In the genomic region with DNA sequence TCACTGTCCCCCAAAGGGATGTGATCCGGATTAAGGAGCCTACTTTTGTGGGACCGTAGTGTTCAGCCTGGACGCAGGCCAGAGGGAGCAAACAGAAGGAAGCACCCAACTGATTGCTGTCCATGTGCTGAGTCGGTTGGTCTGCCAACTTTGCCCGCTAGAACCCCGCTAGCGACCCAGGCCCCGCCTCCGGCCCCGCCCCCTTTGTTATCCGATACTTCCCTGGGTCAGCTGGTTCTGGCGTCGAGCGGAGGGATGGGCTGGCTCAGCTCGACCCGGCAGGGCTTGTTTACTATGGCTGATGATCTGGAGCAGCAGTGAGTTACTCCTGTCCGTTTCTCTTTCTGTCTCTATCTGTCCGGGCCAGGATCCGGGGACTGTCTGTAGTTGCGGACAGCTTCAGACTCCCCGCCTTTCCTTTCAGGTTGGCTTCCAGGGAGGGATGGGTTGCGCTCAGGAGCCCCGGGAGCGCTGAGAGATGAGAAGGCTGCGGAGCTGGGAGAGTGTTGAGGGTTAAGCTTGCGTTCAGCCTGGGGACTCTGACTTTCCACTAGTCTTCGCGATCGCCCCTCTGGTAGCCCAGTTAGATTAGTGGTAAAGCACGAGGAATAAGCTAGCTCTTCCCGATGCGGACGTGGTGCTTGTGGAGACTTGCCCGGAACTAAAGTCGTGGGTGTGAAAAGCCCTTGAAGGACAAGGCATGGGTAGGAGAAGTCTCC, we compare ENCODE assay signal across 8 mouse cellular contexts. TPM values are rescaled to one million over a fixed set of nuclear protein-coding genes. Genes with fewer than 3 reads are reported as not detected.
A peak's percentile ranks its signal among the peaks of the same experiment; 100 is the strongest.
DNase-seq lines count a peak whose midpoint lies in the region; ATAC-seq lines count a peak whose summit lies in the region.

No protein-coding gene starts in this region.

- peak overlapping the region; percentile 73 for H3K27ac ChIP-seq in intestine, embryonic 14.5 days (ENCODE audit: low read depth)

- H3K36me3 ChIP-seq in intestine, embryonic 14.5 days (ENCODE audit: control insufficient read depth, insufficient read depth, low read length), result peaks cover 13% of the 10 kb centered on the region

- DNase-seq in adrenal gland, adult 2 months, result peak; percentile 99
- peak; percentile 90 for DNase-seq in embryo, embryonic 11.5 days (ENCODE audit: low read depth, low spot score)
- DNase-seq in gastrocnemius, postnatal 25 days, result peak; percentile 94
- peak; percentile 98 for DNase-seq in intestine, embryonic 14.5 days (ENCODE audit: low spot score)
- peak; percentile 73 to 96 for DNase-seq in left cerebral cortex, postnatal 10 days (ENCODE audit: extremely low spot score in 1 of 2, low spot score in 2 of 2)
- peak; percentile 87 to 91 for DNase-seq in right cerebral cortex, postnatal 10 days (ENCODE audit: low spot score in 2 of 2)
- DNase-seq in urinary bladder, postnatal 25 days (ENCODE audit: low spot score), result peak; percentile 96

- ATAC-seq in intestine, embryonic 14.5 days (replicated peaks; ENCODE audit: low FRiP score, low TSS enrichment, low read depth), result peak; percentile 94
- peak; percentile 93 for ATAC-seq in megakaryocyte progenitor cell, adult 5-6 weeks (replicated peaks; ENCODE audit: poor library complexity)

- peak overlapping the region; percentile 60 for H3K4me3 ChIP-seq in intestine, embryonic 14.5 days (ENCODE audit: low read depth, low read length)

- intact Hi-C loops in left cerebral cortex, postnatal 10 days (cut with DNase I), result no loop called here

- no peaks in the 10 kb centered on the region for H3K27me3 ChIP-seq in intestine, embryonic 14.5 days (replicated peaks; ENCODE audit: control insufficient read depth, insufficient read depth, low read length)

- H3K9me3 ChIP-seq in intestine, embryonic 14.5 days (ENCODE audit: control insufficient read depth, low read length), result no peaks in the 10 kb centered on the region

- peak overlapping the region; percentile 90 for H3K4me2 ChIP-seq in intestine, embryonic 14.5 days (ENCODE audit: low read length)

- under 1% methylated on average over 35 of the region's 35 CpGs for whole genome bisulfite sequencing in intestine, embryonic 14.5 days

- H3K9ac ChIP-seq in intestine, embryonic 14.5 days (ENCODE audit: low read length), result peak overlapping the region; percentile 65

- peaks cover 21% of the 10 kb centered on the region for H3K4me1 ChIP-seq in intestine, embryonic 14.5 days (replicated peaks; ENCODE audit: control insufficient read depth, insufficient read depth, low read length)

RNA-seq across cellular contexts. Expression of a gene that starts 5.2 kb away (rescaled TPM):
- total RNA-seq in adrenal gland, adult 2 months (2021), result 100 to 1,000 TPM; 490 to 694 TPM
- 397 and 541 TPM in 2 replicates for polyA plus RNA-seq in adrenal gland, adult 2 months (2012; rRNA removed)
- 10 to 100 TPM; 17.6 to 17.9 TPM for total RNA-seq in gastrocnemius, postnatal 25 days (2021)
- polyA plus RNA-seq in intestine, embryonic 14.5 days (2014; fragmentation: Nextera tagmentation; extraction: Ambion mirVana), result 46.9 and 53.5 TPM in 2 replicates
- 10 to 100 TPM; 43.7 to 48.0 TPM for total RNA-seq in left cerebral cortex, postnatal 10 days (2021)
- 34.6 and 44.2 TPM in 2 replicates for total RNA-seq in megakaryocyte progenitor cell, adult 5-6 weeks (2015)
- total RNA-seq in megakaryocyte progenitor cell, adult 5-6 weeks (2017), result 20.4 and 33.1 TPM in 2 replicates

RNA-seq across cellular contexts. Expression of a gene that starts 5.3 kb away (rescaled TPM):
- 100 to 1,000 TPM; 385 to 398 TPM for total RNA-seq in adrenal gland, adult 2 months (2021)
- polyA plus RNA-seq in adrenal gland, adult 2 months (2012; rRNA removed), result 1,369 and 1,819 TPM in 2 replicates
- total RNA-seq in gastrocnemius, postnatal 25 days (2021), result 10 to 100 TPM; 61.6 to 75.4 TPM
- 414 and 449 TPM in 2 replicates for polyA plus RNA-seq in intestine, embryonic 14.5 days (2014; fragmentation: Nextera tagmentation; extraction: Ambion mirVana)
- total RNA-seq in left cerebral cortex, postnatal 10 days (2021), result 100 to 1,000 TPM; 121 to 126 TPM
- 228 and 315 TPM in 2 replicates for total RNA-seq in megakaryocyte progenitor cell, adult 5-6 weeks (2015)
- 125 and 135 TPM in 2 replicates for total RNA-seq in megakaryocyte progenitor cell, adult 5-6 weeks (2017)

RNA-seq across cellular contexts. Expression of a gene that starts 25.6 kb away (rescaled TPM):
- not detected for total RNA-seq in adrenal gland, adult 2 months (2021)
- polyA plus RNA-seq in adrenal gland, adult 2 months (2012; rRNA removed), result 0.01 TPM in 1 of 2 replicates, not detected in the other
- not detected for total RNA-seq in gastrocnemius, postnatal 25 days (2021)
- polyA plus RNA-seq in intestine, embryonic 14.5 days (2014; fragmentation: Nextera tagmentation; extraction: Ambion mirVana), result not detected in 2 replicates
- total RNA-seq in left cerebral cortex, postnatal 10 days (2021), result not detected
- not detected in 2 replicates for total RNA-seq in megakaryocyte progenitor cell, adult 5-6 weeks (2015)
- not detected in 2 replicates for total RNA-seq in megakaryocyte progenitor cell, adult 5-6 weeks (2017)

Comparison
In these comparisons a context has a peak if more than half of its experiments do, and no peak if none do; other contexts are left out.
1. Peak in every context shown above with its lines: DNase-seq, ATAC-seq, H3K4me3 ChIP-seq and H3K27ac ChIP-seq.
2. RNA of a gene that starts 5.2 kb away (total RNA-seq): 490 to 694 TPM in adrenal gland, adult 2 months; 43.7 to 48.0 TPM in left cerebral cortex, postnatal 10 days, 20.4 to 44.2 TPM in megakaryocyte progenitor cell, adult 5-6 weeks and 17.6 to 17.9 TPM in gastrocnemius, postnatal 25 days; every median in the first group is over 10 times any median in the second.